Mouse (Mus musculus) heart, adult 11 months (tissue): ENCODE data around the gene Nmnat3.

Experiments used
- DNase-seq: peaks from one replicate; pipeline ENCODE4 v3.0.0; 2022

Nmnat3 gene

DNA sequence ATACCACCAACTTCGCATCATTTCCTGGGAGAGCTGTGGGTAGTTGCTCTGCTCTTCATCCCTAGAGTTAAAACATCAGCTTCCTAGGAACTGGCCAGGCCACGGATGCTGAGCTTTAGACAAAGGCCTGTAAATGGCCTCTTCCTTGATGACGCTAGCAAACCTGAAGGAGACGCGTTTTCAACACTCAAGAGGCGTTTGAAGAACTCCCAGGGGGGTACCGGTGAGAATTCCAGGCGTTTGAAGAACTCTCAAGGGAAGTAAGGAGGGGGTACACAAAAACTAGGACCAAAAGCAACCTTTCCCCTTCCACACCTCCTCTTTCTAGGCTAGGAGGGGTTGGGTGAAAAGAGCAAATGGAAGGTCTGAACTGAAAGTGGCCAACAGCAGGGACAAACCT, 137.1 kb downstream of the Nmnat3 start:
- no peak for DNase-seq

DNA sequence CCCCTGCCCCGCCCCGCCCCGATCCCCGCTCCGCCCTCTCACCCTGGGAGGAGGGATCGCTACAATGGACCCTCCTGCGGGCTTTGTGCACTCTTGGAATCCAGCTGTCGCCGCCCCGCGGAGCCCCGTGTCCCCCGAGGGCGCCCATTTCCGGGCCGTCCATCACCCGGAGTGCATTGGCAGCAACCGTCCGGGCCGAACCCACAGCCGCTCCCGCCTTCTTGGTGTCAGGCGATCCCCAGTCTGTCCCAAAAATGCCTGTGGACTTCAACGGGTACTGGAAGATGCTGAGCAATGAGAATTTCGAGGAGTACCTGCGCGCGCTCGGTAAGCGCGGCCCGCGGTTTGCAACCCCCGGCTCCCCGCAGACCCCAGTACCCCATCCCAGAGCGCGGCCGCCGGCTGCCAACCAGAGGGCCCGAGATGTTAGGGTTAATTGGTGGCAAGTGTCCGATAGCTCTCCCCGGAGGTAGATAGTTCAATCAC, 137.5 kb downstream of the Nmnat3 start:
- DNase-seq, result peak; percentile 97

DNA sequence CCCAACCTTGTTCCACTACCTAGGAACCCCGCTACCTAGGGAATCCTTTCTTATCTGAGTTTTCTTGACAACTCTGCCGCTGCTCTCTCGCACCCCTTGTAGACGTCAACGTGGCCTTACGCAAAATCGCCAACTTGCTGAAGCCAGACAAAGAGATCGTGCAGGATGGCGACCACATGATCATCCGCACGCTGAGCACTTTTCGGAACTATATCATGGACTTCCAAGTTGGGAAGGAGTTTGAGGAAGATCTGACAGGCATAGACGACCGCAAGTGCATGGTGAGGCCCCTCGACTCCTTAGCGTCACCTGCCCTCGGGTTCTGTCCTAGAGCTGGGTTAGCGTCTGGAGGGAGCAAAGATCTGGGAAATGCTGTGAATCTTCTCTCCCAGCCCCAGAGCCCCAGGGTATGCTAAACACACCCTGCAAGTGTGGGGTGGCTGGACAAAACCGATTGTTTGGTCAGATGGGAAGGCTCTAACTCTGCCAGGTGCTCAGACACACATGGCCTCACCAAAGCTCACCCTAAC, 138.2 kb downstream of the Nmnat3 start:
- no peak for DNase-seq

DNA sequence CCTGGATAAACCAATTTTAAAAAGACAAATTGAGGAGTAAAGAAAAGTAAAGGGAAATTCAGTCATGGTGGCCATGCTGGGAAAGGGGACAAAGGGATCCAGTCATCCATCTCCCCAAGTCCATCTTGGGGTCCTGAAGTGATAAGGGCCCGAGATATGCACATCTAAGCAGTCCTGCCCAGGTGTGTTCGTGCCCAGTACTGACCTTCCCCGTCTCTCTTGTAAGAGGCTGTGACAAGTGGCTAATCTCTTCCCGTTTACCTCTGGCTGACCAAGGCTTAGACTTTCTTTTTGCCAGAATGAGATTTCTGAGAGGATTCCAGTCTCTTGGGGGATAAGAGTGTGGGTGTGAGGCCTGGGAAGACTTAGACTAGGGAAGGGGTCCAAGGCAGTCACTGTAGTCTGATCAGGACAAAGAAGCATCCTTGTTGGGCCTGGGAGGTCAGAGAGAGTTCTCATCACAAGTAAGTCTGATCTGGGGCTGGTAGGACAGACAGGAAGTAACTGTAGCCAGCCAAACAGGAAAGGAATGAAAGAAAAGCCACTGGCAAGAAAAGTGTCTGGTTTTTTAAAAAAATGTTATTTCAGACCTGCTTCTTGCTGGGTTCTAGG, 140.8 kb downstream of the Nmnat3 start:
- DNase-seq, result peak; percentile 93

DNA sequence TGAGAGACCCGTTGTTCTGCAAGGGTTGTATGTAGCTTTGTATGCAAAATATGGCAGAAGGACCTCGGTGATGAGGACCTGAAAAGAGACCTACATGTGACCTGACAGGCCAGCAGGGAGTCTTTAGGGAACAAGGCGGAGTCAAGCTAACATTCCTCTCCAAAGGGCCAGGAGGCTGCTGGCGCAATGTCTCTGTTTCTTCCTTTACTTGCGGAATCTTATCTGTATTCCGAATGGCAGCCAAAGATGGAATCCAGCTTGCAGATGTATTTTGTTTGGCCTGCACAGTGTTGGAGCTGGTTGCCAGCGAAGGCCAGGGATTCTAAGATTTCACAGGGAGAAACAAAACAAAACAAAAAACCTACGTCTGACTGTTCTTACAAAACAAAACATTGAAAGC, 141.5 kb downstream of the Nmnat3 start:
- peak; percentile 99 for DNase-seq

DNA sequence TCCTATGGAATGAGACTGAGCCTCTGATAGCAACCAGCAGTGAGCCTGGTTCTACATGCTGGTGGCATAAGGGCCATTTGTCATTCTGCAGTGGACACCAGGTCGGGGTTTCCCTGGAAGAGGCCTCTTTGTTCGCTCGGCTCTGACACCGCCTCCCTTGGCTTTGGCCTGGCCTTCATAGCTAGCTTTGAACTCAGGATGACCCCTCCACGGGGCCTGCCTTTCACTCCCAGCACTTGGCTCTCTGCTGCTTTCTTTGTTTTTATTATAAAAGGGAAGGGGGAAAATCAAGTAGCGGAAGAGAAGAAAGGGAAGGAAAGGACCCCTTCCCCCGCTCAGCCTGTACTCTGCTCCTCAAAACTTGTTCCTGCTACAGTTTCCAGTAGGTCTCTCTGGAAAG, 142.6 kb downstream of the Nmnat3 start:
- DNase-seq, result peak; percentile 97

DNA sequence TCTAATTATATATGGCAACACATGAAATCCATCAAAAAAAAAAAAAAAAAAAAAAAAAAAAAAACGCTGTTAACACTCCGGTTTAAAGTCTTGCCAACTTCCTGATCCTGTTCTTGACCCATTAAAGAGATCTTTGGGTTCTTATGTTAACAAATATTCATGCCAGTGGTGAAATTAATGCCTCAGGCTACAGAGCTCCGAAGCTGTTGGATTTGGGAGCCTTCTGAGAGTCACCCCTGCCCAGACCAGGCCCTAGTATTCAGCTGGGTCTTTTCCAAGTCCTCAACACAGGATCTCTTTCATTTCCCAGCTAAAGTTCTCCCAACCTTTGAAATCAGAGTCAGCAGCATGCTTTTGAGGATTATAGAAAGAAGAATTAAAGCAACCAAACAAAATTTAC, 143.3 kb downstream of the Nmnat3 start:
- peak; percentile 83 for DNase-seq

DNA sequence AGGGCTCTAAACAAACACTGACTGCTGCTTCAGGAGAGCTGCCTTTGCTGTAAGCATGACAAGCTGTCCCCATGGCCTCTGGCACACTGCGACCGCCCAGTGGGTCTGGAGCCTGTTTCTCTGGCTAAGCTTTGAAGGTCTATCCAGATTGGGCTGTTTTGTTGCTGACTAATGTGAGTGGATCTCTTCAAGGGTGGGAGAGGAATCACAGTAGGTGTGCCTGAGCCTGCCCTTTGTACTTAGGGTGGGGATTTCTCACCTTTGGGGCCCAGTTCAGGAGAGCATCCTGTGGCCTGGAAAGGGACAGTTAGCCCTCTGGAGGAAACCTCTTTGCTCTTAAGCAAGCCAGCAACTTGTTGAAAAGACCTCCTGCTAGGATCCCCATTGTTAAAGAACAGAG, 145.8 kb downstream of the Nmnat3 start:
- peak; percentile 83 for DNase-seq

DNA sequence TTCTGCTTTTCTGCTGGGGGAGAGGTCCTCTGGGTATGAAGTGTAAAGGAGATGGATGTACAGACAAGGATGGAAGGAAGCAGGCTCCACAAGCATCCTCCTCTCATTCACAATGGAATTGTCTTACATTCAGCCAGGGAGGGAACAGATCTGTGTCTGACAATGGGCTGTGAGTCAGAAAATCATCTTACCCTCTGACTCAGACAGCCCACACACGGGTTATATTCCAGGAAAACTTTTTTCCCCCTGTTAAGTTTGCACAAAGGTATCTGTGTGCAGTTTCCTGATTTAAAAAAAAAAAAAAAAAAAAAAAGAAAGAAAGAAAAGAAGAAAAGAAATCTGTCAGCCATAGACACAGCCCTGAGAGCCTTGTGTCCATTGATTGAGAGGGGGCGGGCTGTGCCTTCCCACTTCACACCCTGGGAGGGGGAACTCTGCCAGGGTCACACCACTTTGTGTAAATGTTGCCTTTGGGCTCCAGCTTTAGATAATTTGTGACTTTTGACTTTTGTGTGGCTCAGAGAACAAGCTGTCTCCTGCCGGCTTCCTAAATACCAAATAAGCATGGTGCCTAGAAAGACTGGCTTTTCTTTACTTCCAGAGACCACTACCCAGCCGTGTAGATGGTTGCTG, 146.8 kb downstream of the Nmnat3 start:
- peak; percentile 90 for DNase-seq

DNA sequence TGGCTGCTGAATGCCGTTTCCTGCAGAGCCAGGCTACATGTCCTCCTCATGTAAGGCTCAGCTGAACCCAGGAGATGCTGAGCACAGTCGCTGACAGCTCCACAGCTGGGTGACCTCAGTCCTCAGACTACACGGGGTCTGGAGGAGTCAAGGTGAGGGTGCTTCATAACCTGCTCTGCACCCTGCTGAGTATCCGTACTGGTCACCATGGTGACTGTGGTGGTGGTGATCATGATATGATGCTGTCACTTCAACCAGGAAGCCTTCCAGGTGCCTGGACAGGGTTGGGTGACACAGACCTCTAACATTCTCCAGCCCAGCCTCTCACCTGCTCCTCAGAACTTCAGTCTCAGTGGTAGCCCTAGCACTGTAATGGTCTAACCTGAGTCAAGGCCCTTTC, 150.6 kb downstream of the Nmnat3 start:
- peak; percentile 70 for DNase-seq

DNA sequence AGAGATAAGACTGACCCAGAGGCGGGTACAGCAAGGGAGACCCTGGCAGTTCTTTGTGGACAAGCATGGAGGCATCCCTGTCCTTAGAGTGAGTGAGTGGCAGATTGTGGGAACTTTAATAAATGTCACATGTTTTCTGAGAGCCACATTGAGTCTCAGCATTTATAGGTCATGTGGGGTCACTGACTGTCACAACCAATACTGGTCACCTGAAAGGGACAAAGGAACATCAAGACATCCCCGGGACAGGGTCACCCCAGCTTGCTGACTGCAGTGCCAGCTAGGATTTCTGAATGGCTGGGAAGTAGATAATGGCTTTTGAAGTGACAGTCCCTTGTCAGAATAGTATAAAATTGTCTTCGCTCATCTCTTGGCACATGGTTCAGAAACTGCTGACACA, 151.9 kb downstream of the Nmnat3 start:
- no peak for DNase-seq

DNA sequence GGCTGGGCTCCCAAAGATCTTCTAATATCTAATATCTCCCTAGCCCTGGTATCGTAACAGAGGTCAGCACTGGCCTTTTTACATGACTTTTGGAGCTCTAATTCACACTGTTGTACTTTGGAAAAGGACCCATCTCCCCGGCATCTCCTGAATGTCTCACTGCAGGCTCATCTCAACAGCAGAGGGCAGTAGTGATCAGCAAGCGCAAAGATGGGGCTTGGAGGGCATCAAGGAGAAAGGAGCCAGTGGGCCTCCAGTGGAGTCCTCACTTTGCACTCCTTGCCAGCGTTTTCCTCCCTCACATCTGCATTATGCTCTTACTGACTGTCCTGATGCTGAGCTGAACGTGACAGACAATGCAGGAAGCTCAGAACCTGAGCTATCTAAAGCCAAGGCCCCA, 155.4 kb downstream of the Nmnat3 start:
- peak; percentile 90 for DNase-seq

DNA sequence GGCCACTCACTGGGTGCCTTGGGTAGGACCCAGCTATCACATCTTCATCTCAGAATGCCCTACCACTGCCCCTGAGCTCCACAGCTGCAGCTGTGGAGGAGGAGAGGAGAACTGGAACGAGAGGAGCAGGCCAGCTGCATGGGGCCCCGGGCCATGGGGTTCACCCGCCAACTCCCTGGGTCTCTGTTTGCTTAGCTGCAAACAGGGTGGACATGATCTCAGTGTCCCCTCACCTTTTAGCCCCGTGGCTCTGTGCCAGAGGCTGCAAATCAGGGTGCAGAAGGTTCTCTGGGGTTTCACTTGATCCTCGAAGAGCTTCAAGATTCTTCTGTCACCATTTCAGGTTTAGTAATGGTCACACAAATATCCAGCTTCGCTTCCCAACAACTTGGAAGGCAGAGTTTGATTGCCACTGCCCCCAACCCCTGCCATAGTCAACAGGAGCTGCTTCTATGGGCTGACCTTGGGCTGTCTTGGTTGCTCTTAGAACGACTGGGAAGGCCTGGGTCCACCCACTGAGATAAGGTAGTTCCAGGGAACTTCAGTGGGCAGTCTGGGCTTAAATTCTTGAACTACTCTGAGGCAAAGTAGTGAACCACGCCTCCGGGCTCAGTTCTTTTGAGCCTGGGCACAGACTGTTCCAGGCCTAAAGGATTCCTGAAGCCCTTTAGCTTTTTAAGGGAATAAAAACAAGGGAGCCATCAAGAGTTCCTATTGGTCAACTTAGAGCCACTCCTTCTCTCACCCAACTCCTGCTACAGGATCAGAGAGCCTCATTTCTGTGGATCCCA, 158.3 kb downstream of the Nmnat3 start:
- DNase-seq, result peak; percentile 94

DNA sequence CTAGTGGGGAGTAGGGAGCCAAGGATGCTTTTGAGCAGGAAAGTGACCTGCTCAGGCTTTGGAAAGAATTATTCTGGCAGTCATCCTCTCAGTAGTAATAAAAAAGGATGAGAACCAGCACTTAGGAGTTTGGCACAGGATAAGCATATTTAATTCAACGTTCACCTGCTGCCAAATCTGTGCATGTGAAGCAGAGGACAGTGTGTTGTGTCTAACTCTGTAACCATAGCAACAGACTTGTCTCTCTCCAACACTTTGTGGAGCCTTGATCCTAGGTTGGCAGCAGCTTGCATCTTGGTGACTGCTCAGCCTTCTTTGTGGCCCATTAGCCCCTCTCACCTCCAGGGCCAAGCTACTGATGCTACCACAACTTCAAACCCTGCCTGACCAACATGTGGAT, 163.7 kb downstream of the Nmnat3 start:
- peak; percentile 19 for DNase-seq

DNA sequence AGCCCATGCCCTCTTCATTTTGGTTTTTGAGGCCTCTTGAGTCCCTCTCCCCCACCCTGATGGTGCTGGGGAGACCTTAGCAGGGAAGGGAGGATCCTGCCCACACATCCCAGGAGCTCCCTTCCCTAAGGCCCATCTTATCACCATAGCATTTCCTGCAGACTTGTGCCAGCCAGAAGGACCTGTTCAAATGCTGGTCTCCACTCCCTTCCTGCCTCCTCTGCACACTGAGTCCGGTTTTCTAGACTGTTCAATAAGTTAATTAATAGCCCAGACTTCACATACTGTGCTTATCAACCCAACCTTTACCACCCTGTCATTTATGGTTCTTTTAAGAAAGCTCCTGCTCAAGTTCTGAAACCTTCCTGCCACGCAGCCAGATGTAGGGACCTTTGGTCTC, 179.5 kb downstream of the Nmnat3 start:
- peak; percentile 70 for DNase-seq
